Mouse (Mus musculus) testis, adult 2 months (tissue): ENCODE data around the gene Asb18.

Experiments
- CTCF ChIP-seq: fragments of 200-500 bp; IDR thresholded peaks from 2 replicates; pipeline ENCODE4 v1.5.1; 2012; ENCODE audit warnings: low read depth, mild to moderate bottlenecking, inconsistent platforms, low read length, moderate library complexity; ENCODE audit not compliant: control insufficient read depth, insufficient read depth, insufficient replicate concordance
- POLR2A ChIP-seq: fragments of 200-500 bp; IDR thresholded peaks from 2 replicates; pipeline ENCODE4 v1.6.1; 2012; ENCODE audit warnings: low read depth, mild to moderate bottlenecking, inconsistent platforms, low read length, moderate library complexity; ENCODE audit not compliant: control insufficient read depth

GRCm38 (mm10) chr1:89913611-89914010 lies 100.9 kb downstream of the Asb18 start:
- no peak for TF ChIP-seq CTCF
- no peak for TF ChIP-seq POLR2A
